Mouse (Mus musculus) kidney, adult 2 months (tissue): Measurements from ENCODE around the gene Csgalnact2.

Source experiments
- CTCF ChIP-seq: fragments of 200-500 bp; conservative IDR thresholded peaks from 2 replicates; pipeline ENCODE4 v1.5.1; 2011; ENCODE audit warnings: low read depth, mild to moderate bottlenecking, control low read depth, low read length, moderate library complexity, mixed read lengths; ENCODE audit not compliant: insufficient read depth, insufficient read length
- POLR2A ChIP-seq: fragments of 200-500 bp; IDR thresholded peaks from one replicate; pipeline ENCODE4 v1.6.1; 2011; ENCODE audit warnings: low read depth, low read length, control low read depth

- TF ChIP-seq POLR2A = no peak
- TF ChIP-seq CTCF = no peak
Observed at GRCm38 (mm10) chr6:118173251-118173974, 34.5 kb upstream of the Csgalnact2 start.
